Mouse (Mus musculus) spleen, postnatal 10 days (tissue): ENCODE results near the gene Kank1.

Experiments used
- DNase-seq, 2 experiments: peaks; one replicate each; pipeline ENCODE4 v3.0.0; 2021 to 2022; ENCODE audit warnings: low spot score in 2 of 2

The Kank1 gene

DNA sequence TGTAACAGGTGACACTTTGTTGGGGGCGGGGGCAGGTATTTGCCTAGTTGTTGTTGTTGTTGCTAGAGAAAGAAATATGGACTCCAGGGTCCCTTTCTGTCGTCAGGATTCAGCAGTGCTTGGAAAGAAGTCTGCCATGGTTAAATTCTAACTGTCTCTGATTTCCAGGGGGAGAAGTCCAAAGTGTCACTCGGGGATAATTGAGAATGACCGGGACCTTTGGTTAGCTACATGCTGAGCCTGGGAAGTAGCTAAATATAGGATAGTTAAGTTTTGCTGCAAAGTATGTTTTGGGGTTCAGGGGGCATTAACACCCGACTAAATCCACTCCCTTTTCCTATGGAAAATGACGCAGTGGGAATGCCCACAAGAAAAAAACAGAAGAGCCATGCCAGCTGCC is 169.2 kb downstream of the Kank1 start:
- DNase-seq = no peak

- DNase-seq = peak; percentile 18 to 61
These were observed 169.9 kb downstream of the Kank1 start for GRCm38 (mm10) chr19:25406481-25407184.

GRCm38 (mm10) chr19:25407185-25407886 is 170.6 kb downstream of the Kank1 start:
- no peak for DNase-seq

- DNase-seq = no peak
These were observed 171.1 kb downstream of the Kank1 start for GRCm38 (mm10) chr19:25407887-25408236.

GRCm38 (mm10) chr19:25409239-25409638 is 172.5 kb downstream of the Kank1 start:
- DNase-seq = no peak

DNA sequence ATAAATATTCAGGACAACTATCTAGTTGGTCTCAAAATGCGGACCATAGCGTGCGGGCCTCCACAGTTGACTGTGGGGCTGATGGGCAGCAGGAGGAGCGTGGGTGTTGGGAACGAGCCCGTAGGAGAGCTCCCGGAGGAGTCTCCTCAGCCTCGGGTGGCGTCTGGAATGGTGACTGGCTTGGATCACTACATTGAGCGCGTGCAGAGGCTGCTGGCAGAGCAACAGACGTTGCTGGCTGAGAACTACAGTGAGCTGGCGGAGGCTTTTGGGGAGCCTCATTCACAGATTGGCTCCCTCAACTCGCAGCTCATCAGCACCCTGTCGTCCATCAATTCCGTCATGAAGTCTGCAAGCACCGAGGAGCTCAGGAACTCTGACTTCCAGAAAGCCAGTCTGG is 174.6 kb downstream of the Kank1 start:
- DNase-seq = no peak

DNA sequence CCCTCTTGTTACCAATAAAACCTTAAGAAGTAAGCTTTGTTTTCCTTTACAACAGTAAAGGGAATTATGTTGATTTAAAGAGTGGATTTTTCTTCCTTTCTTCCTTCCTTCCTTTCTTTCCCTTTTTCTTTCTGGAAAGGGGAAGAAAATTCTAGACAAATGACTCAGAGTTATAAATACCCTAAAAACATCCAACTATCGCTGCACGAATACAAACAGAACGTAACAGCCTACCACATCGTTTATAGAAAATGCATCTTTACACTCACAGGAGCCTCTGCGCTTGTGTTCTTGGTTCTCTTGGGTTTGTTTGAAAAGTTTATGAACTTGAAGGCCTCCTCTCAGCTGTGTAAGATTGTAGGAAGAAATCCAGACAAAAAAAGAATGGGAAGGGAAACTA is 178.7 kb downstream of the Kank1 start:
- no peak for DNase-seq

DNA sequence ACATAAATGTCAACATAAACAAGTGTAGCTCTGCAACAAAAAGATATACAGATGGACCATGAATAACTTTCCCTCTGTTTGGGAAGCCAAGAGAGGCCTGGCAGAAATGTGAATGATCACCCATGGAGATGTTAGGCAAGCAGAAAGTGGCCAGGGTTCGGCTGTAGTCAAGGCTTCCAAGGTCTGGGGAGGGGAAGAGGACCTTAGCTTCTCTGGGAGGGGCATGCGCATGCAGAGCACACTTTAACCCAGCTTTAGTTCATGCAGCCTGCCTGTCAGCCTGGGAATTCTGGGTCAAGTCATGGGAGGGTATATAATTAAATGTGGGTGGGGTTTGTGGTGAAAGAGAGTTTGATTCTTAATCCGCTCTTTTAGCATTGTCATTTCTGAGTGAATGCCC is 180.9 kb downstream of the Kank1 start:
- no peak for DNase-seq

- DNase-seq = no peak
These were observed 183.2 kb downstream of the Kank1 start for GRCm38 (mm10) chr19:25419983-25420382.

DNA sequence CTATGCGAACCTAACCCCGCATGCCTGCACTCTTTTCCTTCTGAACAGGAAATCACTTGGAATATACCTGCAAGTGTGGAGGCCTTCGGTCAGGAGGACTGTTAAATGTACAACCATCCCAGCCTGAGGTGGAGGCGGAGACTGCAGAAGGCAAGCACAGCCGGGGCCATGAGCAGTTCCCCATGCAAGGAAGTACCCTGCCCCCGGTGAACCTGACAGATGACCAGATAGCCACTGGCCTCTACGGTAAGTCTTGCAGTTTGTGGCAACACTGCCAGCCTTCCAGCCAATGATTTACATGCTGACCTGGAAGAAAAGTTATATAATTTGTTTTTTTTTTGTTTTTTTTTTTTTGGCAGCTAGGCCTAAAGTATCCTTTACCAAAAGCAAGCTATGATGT is 185.3 kb downstream of the Kank1 start:
- DNase-seq = no peak

DNA sequence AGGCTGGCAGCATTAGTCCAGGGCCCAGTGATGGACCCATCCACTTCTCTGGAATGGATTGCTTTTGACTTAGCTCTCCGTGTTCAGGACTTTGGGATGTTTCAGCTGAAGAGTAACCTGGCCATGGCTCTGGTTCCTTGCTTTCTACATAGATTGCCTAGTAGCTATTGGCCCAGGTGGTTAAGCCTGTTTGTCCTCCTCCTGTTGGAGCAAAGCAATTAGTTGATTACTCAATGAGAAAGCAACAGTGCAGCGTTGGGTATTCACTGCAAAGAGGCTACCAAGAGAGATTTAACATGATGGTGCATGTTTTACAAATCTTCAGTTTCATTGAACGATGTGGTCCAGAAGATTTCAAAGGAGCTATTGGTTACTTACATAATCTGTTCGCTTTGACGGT is 186.6 kb downstream of the Kank1 start:
- no peak for DNase-seq

- DNase-seq = no peak
These were observed 189.7 kb downstream of the Kank1 start for GRCm38 (mm10) chr19:25426431-25426830.

DNA sequence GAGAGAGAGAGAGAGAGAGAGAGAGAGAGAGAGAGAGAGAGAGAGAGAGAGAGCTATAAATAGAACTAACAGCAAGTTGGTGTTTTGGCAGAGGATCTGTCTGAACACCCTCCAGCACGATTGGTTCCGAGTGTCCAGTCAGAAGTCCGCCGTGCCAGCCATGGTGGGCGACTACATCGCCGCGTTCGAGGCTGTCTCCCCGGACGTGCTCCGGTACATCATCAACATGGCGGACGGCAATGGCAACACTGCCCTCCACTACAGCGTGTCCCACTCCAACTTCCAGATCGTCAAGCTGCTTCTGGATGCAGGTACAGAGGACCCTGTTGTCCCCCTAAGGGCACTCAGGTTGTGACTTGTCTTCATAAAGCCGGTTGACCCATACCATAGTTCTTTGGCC is 191.1 kb downstream of the Kank1 start:
- DNase-seq = no peak

DNA sequence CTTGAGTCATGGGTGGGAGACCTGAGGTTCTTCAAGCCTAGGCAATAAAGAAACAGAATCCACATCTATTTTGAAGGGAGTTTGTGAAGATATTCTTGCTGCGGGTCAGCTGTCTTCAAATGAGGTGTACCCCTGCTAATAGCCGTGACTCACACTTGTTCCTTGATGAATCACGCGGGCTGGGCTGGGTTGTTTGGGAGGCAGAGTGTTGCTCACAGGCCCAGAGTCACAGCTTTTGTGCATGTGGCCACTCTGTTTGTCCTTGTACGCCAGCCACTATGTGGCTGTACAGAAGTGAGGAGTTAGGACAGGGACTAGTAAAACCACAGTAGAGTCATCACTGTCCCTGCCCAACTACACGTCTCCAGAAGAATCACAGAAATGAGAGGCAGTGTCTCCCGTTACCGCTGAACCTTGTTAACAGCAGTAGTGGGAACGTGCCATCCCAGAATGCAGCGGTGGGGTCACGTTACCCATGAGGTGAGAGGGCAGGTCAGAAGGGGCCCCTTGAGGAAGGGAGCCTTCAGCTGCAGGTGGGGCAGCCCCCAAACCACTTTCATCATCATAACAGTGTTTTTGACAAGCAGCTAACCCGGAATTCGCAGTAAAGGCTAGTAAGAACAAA is 191.7 kb downstream of the Kank1 start:
- DNase-seq = no peak

DNA sequence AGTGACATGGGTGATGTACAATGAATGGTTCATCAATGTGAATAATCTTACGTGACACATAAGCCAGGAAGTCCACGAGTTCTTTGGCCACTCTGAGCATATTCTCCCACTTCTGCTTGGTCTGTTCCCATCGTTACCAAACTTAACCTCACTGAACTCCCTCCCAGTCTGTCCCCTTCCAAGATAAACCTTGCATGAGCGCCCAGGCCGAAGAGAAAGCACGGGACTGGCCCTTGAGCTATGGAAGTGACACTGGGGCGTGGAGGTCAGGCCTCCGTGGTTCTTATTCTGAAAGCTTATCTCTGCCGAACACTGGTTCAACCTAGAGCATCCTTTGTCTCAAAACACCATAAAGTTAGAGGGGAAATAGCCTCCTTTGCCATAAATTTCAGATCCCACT is 194.7 kb downstream of the Kank1 start:
- no peak for DNase-seq

- no peak for DNase-seq
These were observed 195.1 kb downstream of the Kank1 start for GRCm38 (mm10) chr19:25431909-25432308.

- DNase-seq = no peak
These were observed 196.5 kb downstream of the Kank1 start for GRCm38 (mm10) chr19:25433169-25433690.

GRCm38 (mm10) chr19:25434345-25434744 is 197.6 kb downstream of the Kank1 start:
- DNase-seq = no peak

DNA sequence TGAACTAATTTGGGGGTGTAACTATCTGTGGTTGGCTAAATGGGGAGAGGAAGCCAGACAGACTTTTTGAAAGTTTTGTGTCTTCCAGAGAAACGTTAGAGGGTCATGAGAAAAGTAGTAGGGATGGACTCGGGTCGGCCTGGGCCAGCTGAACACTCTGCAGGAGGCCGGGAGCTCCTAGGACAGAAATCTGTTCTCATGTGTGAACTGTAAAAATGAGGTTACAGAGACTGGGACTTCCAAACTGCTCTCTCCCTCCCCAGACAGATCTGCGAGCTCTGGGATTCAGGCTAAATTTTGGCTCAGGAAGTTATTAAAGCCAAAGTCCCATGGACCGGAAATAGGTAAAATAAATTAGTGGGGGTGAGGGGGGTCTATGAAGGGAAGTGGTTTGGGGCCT is 198.0 kb downstream of the Kank1 start:
- no peak for DNase-seq

- DNase-seq = no peak
These were observed 198.6 kb downstream of the Kank1 start for GRCm38 (mm10) chr19:25435412-25435811.

- no peak for DNase-seq
These were observed 199.4 kb downstream of the Kank1 start for GRCm38 (mm10) chr19:25436175-25436574.

- DNase-seq = no peak
These were observed 200.2 kb downstream of the Kank1 start for GRCm38 (mm10) chr19:25436789-25437650.
